Mouse (Mus musculus): ENCODE measurements around the gene Prkg2.

DNA sequence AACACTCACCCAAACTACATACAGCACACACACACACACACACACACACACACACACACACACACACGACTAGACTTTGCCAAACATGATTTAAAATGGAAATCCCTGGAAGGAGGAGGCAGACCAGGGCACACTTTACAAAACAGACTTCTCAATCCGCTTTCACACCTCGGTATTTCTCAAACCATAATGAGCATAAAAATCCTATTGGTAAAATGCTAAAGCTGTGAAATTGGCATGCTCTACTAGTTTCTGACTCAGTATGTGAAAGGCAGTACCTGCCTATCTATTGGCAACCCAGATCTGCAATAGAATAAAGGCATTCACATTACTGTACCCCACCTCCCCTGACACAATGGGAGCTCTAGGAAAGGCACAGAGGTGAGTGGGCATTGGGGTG lies 52.1 kb downstream of the Prkg2 start:
- TF ChIP-seq HCFC1 (IDR thresholded peaks at IDR 0.05; ENCODE audit: borderline replicate concordance, insufficient read depth, low read length) (no peak), CHD2 (IDR thresholded peaks at IDR 0.05; ENCODE audit: low read depth, low read length) (no peak), MAFK (IDR thresholded peaks at IDR 0.05; ENCODE audit: insufficient read depth, low read depth, low read length) (no peak), ZC3H11A (IDR thresholded peaks at IDR 0.05; ENCODE audit: borderline replicate concordance, low read depth, low read length) (no peak), ZNF384 (IDR thresholded peaks at IDR 0.05; ENCODE audit: low read depth, low read length) (no peak)
